Mouse (Mus musculus) liver, adult 2 months (tissue): Measurements from ENCODE around the gene Prm1.
A peak's percentile ranks its signal among the peaks of the same experiment; 100 is the strongest.

Source experiments
- CTCF ChIP-seq: fragments of 200-500 bp; IDR thresholded peaks from 2 replicates; pipeline ENCODE4 v1.5.1; 2011; ENCODE audit warnings: low read depth, low read length, control low read depth
- POLR2A ChIP-seq: fragments of 200-500 bp; IDR thresholded peaks from 2 replicates; pipeline ENCODE4 v1.6.1; 2011; ENCODE audit warnings: low read length, control low read depth; ENCODE audit not compliant: insufficient read depth; ENCODE audit errors: extremely low read depth

- TF ChIP-seq POLR2A (no peak), CTCF (peak; percentile 68)
These were observed 38.5 kb downstream of the Prm1 start for GRCm38 (mm10) chr16:10767158-10767557.
